Mouse (Mus musculus) liver, adult 2 months (tissue): ENCODE measurements around the gene Med21. TPM values are rescaled to one million over a fixed set of nuclear protein-coding genes. Genes with fewer than 3 reads are reported as not detected.
A peak's percentile ranks its signal among the peaks of the same experiment; 100 is the strongest.

Experiments
- DNase-seq: peaks from one replicate; pipeline ENCODE4 v3.0.0-alpha.2; 2011; ENCODE audit warnings: low read depth, low spot score; ENCODE audit errors: extremely low read depth
- H3K27ac ChIP-seq: fragments of 200-500 bp; replicated peaks from 2 replicates; pipeline ENCODE4 v1.5.1; 2012; ENCODE audit warnings: low read depth, mild to moderate bottlenecking, control low read depth, inconsistent platforms, low read length; ENCODE audit not compliant: insufficient read depth
- H3K27me3 ChIP-seq: fragments of 200-500 bp; 2 replicates; pipeline ENCODE4 v1.6.1; 2012; ENCODE audit warnings: mild to moderate bottlenecking, moderate library complexity, low read length, inconsistent platforms; ENCODE audit not compliant: control insufficient read depth, insufficient read depth
- H3K36me3 ChIP-seq: fragments of 200-500 bp; 2 replicates; pipeline ENCODE4 v1.6.1; 2012; ENCODE audit warnings: low read length, inconsistent platforms; ENCODE audit not compliant: control insufficient read depth, insufficient read depth
- H3K4me1 ChIP-seq: fragments of 200-500 bp; 2 replicates; pipeline ENCODE4 v1.6.1; 2011; ENCODE audit warnings: low read length; ENCODE audit not compliant: control insufficient read depth, insufficient read depth
- H3K4me3 ChIP-seq: fragments of 200-500 bp; 2 replicates; pipeline ENCODE4 v1.5.1; 2011; ENCODE audit warnings: low read depth, mild to moderate bottlenecking, control low read depth, low read length, moderate library complexity; ENCODE audit not compliant: insufficient read depth
- H3K79me2 ChIP-seq: fragments of 200-500 bp; 2 replicates; pipeline ENCODE4 v1.6.1; 2012; ENCODE audit warnings: inconsistent platforms, mild to moderate bottlenecking, low read length, moderate library complexity; ENCODE audit not compliant: control insufficient read depth, insufficient read depth
- H3K9ac ChIP-seq: fragments of 200-500 bp; 2 replicates; pipeline ENCODE4 v1.6.1; 2012; ENCODE audit warnings: low read depth, mild to moderate bottlenecking, control low read depth, inconsistent platforms, low read length
- CTCF ChIP-seq: fragments of 200-500 bp; IDR thresholded peaks from 2 replicates; pipeline ENCODE4 v1.5.1; 2011; ENCODE audit warnings: low read depth, low read length, control low read depth
- POLR2A ChIP-seq: fragments of 200-500 bp; IDR thresholded peaks from 2 replicates; pipeline ENCODE4 v1.6.1; 2011; ENCODE audit warnings: low read length, control low read depth; ENCODE audit not compliant: insufficient read depth; ENCODE audit errors: extremely low read depth
- WGBS: fragments of 180-500 bp; shearing (Covaris S2); methylation state at CpG from one replicate; pipeline ENCODE4 v1.1.7; 2018; 5-methylcytosine and 5-hydroxymethylcytosine counted together
- polyA plus RNA-seq: library from polyadenylated mRNA; depleted of rRNA; stranded (reverse); fragments of >200 nt; gene quantifications from 2 replicates; pipeline ENCODE4 v1.2.3, GENCODE M21; 2012
- total RNA-seq: library from RNA; depleted of rRNA; stranded (reverse); fragments of >200 nt; gene quantifications from 2 replicates; pipeline ENCODE4 v1.2.3, GENCODE M21; 2014

Med21 gene
- total and polyA plus RNA-seq, 2 experiments = 35.0 to 42.9 TPM

GRCm38 (mm10) chr6:146613907-146614306 lies 28.4 kb upstream of the Med21 start:
- no peaks in the 10 kb centered on the region for H3K79me2 ChIP-seq
- DNase-seq = no peak
- H3K9ac ChIP-seq = no peak overlapping the region
- H3K27ac ChIP-seq = no peak overlapping the region
- TF ChIP-seq CTCF (peak; percentile 24; the same call in 1 of the 2 replicates), POLR2A (no peak)
- H3K4me3 ChIP-seq = no peak overlapping the region
- no peaks in the 10 kb centered on the region for H3K27me3 ChIP-seq
- WGBS = 92% methylated on average over 5 of the region's 5 CpGs
- no peaks in the 10 kb centered on the region for H3K4me1 ChIP-seq
- H3K36me3 ChIP-seq = peaks cover 65% of the 10 kb centered on the region

- H3K79me2 ChIP-seq = no peaks in the 10 kb centered on the region
- no peaks in the 10 kb centered on the region for H3K4me1 ChIP-seq
- no peaks in the 10 kb centered on the region for H3K27me3 ChIP-seq
- 99% methylated on average over 5 of the region's 5 CpGs for WGBS
- no peak overlapping the region for H3K9ac ChIP-seq
- TF ChIP-seq POLR2A = no peak
- no peak for TF ChIP-seq CTCF
- H3K27ac ChIP-seq = no peak overlapping the region
- no peak overlapping the region for H3K4me3 ChIP-seq
- no peak for DNase-seq
- H3K36me3 ChIP-seq = peaks cover 59% of the 10 kb centered on the region
Measured at GRCm38 (mm10) chr6:146614541-146614940, 27.8 kb upstream of the Med21 start.

GRCm38 (mm10) chr6:146615891-146616290 lies 26.5 kb upstream of the Med21 start:
- Histone ChIP-seq H3K27ac (no peak overlapping the region), H3K9ac (no peak overlapping the region), H3K4me3 (no peak overlapping the region), H3K4me1 (no peaks in the 10 kb centered on the region), H3K27me3 (no peaks in the 10 kb centered on the region), H3K36me3 (peaks cover 53% of the 10 kb centered on the region), H3K79me2 (no peaks in the 10 kb centered on the region)
- DNase-seq = no peak
- TF ChIP-seq POLR2A = no peak
- TF ChIP-seq CTCF = no peak
- WGBS = 92% methylated on average over 8 of the region's 8 CpGs

- H3K27me3 ChIP-seq = no peaks in the 10 kb centered on the region
- TF ChIP-seq POLR2A = no peak
- TF ChIP-seq CTCF = no peak
- no peak overlapping the region for H3K9ac ChIP-seq
- H3K27ac ChIP-seq = no peak overlapping the region
- no peak for DNase-seq
- 87% methylated on average over 2 of the region's 2 CpGs for WGBS
- peaks cover 54% of the 10 kb centered on the region for H3K36me3 ChIP-seq
- no peaks in the 10 kb centered on the region for H3K4me1 ChIP-seq
- H3K79me2 ChIP-seq = no peaks in the 10 kb centered on the region
- H3K4me3 ChIP-seq = no peak overlapping the region
Measured at GRCm38 (mm10) chr6:146616670-146617069, 25.7 kb upstream of the Med21 start.

GRCm38 (mm10) chr6:146628123-146628522 lies 14.2 kb upstream of the Med21 start:
- Histone ChIP-seq H3K36me3 (peaks cover 3% of the 10 kb centered on the region), H3K4me3 (no peak overlapping the region), H3K27me3 (no peaks in the 10 kb centered on the region), H3K27ac (no peak overlapping the region), H3K79me2 (peaks cover 20% of the 10 kb centered on the region; the same call in 1 of the 2 replicates), H3K9ac (no peak overlapping the region), H3K4me1 (peaks cover 20% of the 10 kb centered on the region)
- WGBS = 85% methylated on average over 3 of the region's 3 CpGs
- DNase-seq = no peak
- TF ChIP-seq POLR2A (no peak), CTCF (no peak)

GRCm38 (mm10) chr6:146629781-146630756 lies 12.3 kb upstream of the Med21 start:
- Histone ChIP-seq H3K27ac (peak overlapping the region; percentile 91), H3K36me3 (no peaks in the 10 kb centered on the region), H3K4me1 (peaks cover 22% of the 10 kb centered on the region), H3K4me3 (no peak overlapping the region), H3K9ac (peak overlapping the region; percentile 33), H3K27me3 (no peaks in the 10 kb centered on the region), H3K79me2 (peaks cover 17% of the 10 kb centered on the region; the same call in 1 of the 2 replicates)
- peak; percentile 91 for DNase-seq
- TF ChIP-seq CTCF (no peak), POLR2A (no peak)
- WGBS = 53% methylated on average over 9 of the region's 9 CpGs
